Mouse (Mus musculus) intestine, postnatal 0 days (tissue): ENCODE results near the gene Tcp10c. TPM values are rescaled to one million over a fixed set of nuclear protein-coding genes. Genes with fewer than 3 reads are reported as not detected.
"Not testable (repeated sequence)": the region's sequence is repeated elsewhere in the genome, so short reads cannot be mapped to it uniquely, and the experiment has no call there.

ENCODE experiments used
- ATAC-seq: fragments of 200-750 bp; cut with Nextera tagmentation; 2 replicates; pipeline ENCODE4 v1.8.0; 2017; ENCODE audit warnings: mild to moderate bottlenecking, moderate TSS enrichment, moderate library complexity
- H3K27ac ChIP-seq: fragments of 300-500 bp; sonication (generic); 2 replicates; pipeline ENCODE4 v1.5.1; 2014; ENCODE audit warnings: mild to moderate bottlenecking, low read depth, low read length, moderate library complexity
- H3K27me3 ChIP-seq: fragments of 300-500 bp; sonication (generic); replicated peaks from 2 replicates; pipeline ENCODE4 v1.6.1; 2014; ENCODE audit warnings: low read length, mixed read lengths; ENCODE audit not compliant: control insufficient read depth, insufficient read depth
- H3K36me3 ChIP-seq: fragments of 300-500 bp; sonication (generic); 2 replicates; pipeline ENCODE4 v1.6.1; 2014; ENCODE audit warnings: mild to moderate bottlenecking, moderate library complexity; ENCODE audit not compliant: control insufficient read depth, insufficient read depth
- H3K4me1 ChIP-seq: fragments of 300-500 bp; sonication (generic); replicated peaks from 2 replicates; pipeline ENCODE4 v1.6.1; 2014; ENCODE audit warnings: antibody characterized with exemption, low read length, mixed read lengths; ENCODE audit not compliant: control insufficient read depth, insufficient read depth
- H3K4me2 ChIP-seq: fragments of 300-500 bp; sonication (generic); replicated peaks from 2 replicates; pipeline ENCODE4 v1.6.1; 2014; ENCODE audit warnings: low read depth, mild to moderate bottlenecking, moderate library complexity
- H3K4me3 ChIP-seq: fragments of 300-500 bp; sonication (generic); 2 replicates; pipeline ENCODE4 v1.5.1; 2014; ENCODE audit warnings: low read depth, low read length
- H3K9ac ChIP-seq: fragments of 300-500 bp; sonication (generic); 2 replicates; pipeline ENCODE4 v1.6.1; 2014; ENCODE audit warnings: mild to moderate bottlenecking, low read depth, low read length
- H3K9me3 ChIP-seq: fragments of 300-500 bp; sonication (generic); 2 replicates; pipeline ENCODE4 v1.6.1; 2016; ENCODE audit warnings: mixed run types; ENCODE audit not compliant: control insufficient read depth
- CTCF ChIP-seq: sonication (generic); IDR thresholded peaks from 2 replicates; pipeline ENCODE4 v1.5.1; 2016; ENCODE audit warnings: low read depth, mild to moderate bottlenecking, control low read depth, antibody characterized with exemption, moderate library complexity
- WGBS: fragments of 180-500 bp; shearing (Covaris S2); extraction: QIAGEN DNeasy Blood & Tissue Kit; methylation state at CpG from one replicate; pipeline ENCODE4 v1.1.7; 2014; 5-methylcytosine and 5-hydroxymethylcytosine counted together
- polyA plus RNA-seq: library from polyadenylated mRNA; unstranded; fragments of >200 nt; fragmentation: Nextera tagmentation; extraction: Ambion mirVana; gene quantifications from 2 replicates; pipeline ENCODE4 v1.2.1, GENCODE M21; 2015

Gene Tcp10c
- not detected in 2 replicates for polyA plus RNA-seq

DNA sequence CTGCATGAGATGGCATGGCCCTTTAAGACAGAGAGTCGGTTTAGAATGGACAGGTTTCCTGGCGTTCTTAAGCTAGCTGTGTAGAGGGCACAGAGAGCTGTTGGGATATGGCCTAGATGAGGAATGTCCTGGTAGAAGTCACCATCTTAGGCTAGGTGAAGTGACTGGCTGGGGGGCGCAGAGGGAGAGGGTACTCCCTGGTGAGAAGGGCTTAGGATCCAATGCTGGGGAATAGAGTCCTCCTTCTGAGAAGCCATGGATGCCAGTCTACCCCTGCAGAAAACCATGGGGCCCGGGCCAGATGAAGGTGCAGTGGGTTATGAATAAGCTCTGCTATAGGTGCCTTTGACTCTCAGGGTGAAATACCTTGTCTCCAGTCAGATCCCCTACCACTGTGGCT is at the start of gene Tcp10c:
Tcp10c (plus strand) TSS at position 52 of the 400 bp plus-strand sequence.
- H3K9me3 ChIP-seq, result peaks cover 12% of the 10 kb centered on the region
- H3K27me3 ChIP-seq, H3K4me2 ChIP-seq, H3K27ac ChIP-seq, H3K4me1 ChIP-seq, H3K4me3 ChIP-seq, H3K9ac ChIP-seq, ATAC-seq, H3K36me3 ChIP-seq: not testable (repeated sequence)
- 84% methylated on average over 4 of the region's 4 CpGs for whole genome bisulfite sequencing

DNA sequence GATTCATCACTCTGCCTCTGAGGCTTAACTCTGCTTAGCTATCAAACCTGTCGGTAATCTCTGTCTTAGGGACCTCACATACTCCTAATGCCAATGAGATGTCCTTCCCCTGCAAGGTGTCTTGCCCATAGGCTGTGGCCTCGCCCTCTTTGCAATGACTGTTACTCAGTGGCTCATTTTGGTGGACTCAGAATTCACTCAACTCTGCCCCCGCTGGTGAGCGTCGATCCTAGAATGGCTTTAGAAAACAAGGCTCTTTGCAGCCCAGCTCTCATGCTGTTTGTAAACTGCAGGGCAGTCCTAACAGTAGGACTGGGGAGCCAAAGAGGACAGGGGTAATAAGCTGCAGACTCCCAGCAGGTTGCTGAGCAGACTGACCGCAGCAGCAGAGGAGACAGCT is 46.5 kb upstream of the Tcp10c start:
- H3K9ac ChIP-seq, H3K36me3 ChIP-seq, H3K27ac ChIP-seq, H3K27me3 ChIP-seq, H3K4me3 ChIP-seq, H3K4me2 ChIP-seq, H3K4me1 ChIP-seq: not testable (repeated sequence)
- ATAC-seq, result 0 out of 2 replicates have a peak, but pooled peaks have one; percentile 4
- 75% methylated on average over 5 of the region's 6 CpGs for WGBS
- H3K9me3 ChIP-seq, result peaks cover 17% of the 10 kb centered on the region
- TF ChIP-seq CTCF, result peak; percentile 22

DNA sequence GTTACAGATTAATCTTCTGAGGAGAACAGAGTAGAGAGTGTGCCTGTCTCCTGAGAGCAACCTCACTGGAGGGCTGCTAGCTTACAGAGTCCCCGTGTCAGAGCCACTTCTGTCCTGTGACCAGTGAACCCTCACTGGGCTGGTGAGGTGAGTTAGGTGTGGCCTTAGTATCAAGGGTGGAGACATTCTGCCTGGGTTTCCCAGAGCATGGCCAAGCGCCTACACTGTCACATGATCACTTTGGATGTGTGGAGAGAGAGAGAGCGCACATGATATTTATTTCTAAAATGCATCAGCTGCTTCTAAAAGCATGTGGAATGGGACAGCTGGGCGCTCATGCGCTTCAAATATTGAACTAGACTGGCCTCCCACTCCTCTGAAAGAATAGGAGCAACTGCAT is 46.0 kb upstream of the Tcp10c start:
- peak overlapping the region; percentile 15; the same call in 1 of the 2 replicates for H3K27ac ChIP-seq

DNA sequence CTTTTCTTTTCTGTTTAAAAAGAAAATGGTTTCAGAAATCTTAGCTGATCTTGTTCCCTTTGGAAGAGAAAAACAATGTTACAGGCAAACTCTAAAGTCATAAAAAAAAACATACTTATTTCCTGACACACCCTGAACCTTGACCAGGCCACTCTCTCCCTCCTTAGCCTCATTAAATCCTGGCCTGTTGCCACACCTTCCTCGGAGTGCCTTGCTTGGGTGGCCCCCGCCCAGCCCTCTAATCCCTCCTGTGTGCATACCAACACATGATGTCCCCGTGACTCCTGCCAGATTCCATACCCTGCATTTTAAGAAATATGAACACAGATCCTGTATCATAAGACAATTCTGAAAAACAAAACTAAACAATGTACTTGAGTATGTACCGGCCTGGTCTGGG is 45.6 kb upstream of the Tcp10c start:
- not testable (repeated sequence) for H3K36me3 ChIP-seq, H3K4me1 ChIP-seq, H3K4me2 ChIP-seq, H3K4me3 ChIP-seq, H3K9ac ChIP-seq, H3K27me3 ChIP-seq
- WGBS, result 77% methylated on average over 4 of the region's 4 CpGs
- peaks cover 19% of the 10 kb centered on the region for H3K9me3 ChIP-seq
- H3K27ac ChIP-seq, result peak overlapping the region; percentile 15; the same call in 1 of the 2 replicates
- ATAC-seq, result peak; percentile 92

More for the DNA sequence above, 46.0 kb upstream of the Tcp10c start:
- H3K36me3 ChIP-seq, H3K9ac ChIP-seq, H3K27me3 ChIP-seq, H3K4me3 ChIP-seq, H3K4me1 ChIP-seq, H3K4me2 ChIP-seq: not testable (repeated sequence)
- WGBS, result 76% methylated on average over 5 of the region's 5 CpGs
- H3K9me3 ChIP-seq, result peaks cover 17% of the 10 kb centered on the region
- peak; percentile 81 for ATAC-seq

DNA sequence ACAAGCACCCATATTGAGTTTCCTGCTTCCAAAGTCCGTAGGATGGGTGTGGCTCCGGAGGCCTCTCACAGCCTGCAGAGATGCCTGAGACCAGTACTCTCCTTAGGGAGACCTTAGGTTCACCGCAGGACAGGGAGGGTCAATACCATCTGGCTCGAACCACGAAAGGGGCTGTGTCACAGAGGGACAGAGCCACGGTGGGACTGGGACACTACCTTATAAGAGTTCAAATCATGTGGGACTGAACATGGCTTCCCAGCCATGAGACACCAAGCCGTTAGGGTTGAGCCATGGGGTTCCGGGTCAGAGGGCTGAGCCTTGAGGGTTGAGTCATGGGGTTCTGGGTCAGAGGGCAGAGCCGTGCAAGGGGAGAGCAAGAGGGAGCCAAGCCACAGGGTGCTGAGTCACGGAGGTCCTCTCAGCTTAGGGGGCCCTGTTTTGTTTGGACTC is 45.2 kb upstream of the Tcp10c start:
- H3K27me3 ChIP-seq, H3K4me2 ChIP-seq, H3K9ac ChIP-seq, H3K36me3 ChIP-seq, H3K4me1 ChIP-seq, H3K4me3 ChIP-seq: not testable (repeated sequence)
- 87% methylated on average over 10 of the region's 10 CpGs for WGBS
- peak; percentile 82 for ATAC-seq
- Histone ChIP-seq H3K27ac (peak overlapping the region; percentile 66; the same call in 1 of the 2 replicates), H3K9me3 (peaks cover 20% of the 10 kb centered on the region)

DNA sequence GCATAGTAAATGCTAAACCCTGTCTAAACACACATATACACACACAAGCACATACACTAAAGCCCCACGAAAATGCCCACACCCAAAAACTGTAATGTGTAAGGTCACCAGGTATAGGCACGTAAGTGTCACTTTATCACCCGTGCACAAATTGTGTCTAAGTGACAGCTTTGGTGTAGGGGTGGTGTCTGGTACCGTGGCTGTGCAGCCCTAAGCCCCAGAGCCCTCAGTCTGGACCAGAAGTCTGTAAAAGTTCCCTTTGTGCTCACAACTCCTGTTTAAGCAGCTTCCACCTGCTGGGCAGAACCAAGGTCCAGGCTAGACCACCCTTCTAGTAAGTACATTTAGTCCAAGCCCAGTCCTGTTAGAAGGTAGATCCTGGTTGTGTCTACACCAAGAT is 24.4 kb upstream of the Tcp10c start:
- not testable (repeated sequence) for H3K9ac ChIP-seq, ATAC-seq

DNA sequence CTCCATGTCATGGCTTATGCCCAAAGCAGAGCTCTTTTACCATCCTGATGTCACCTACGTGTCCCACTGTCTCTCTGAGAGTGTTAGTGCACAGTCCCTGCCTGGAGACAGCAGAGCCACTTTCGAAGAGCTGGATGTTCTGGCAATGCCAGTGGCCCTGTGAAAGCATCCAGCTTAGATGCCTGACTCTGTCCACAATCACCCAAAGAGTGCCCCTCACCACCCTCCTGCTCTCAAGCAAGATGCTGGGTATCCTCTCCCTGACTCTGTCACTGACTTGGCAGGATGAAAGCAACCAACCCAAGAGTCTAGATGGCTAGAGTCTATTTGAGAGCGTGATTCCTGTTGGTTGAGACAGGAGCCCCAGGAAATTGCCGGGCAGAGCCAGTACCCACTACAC is 23.2 kb upstream of the Tcp10c start:
- not testable (repeated sequence) for H3K36me3 ChIP-seq, H3K4me3 ChIP-seq, ATAC-seq, H3K27ac ChIP-seq, H3K4me1 ChIP-seq, H3K9ac ChIP-seq, H3K4me2 ChIP-seq, H3K27me3 ChIP-seq
- 73% methylated on average over 3 of the region's 4 CpGs for WGBS
- peaks cover 13% of the 10 kb centered on the region; the same call in 1 of the 2 replicates for H3K9me3 ChIP-seq

More for the DNA sequence above, 24.4 kb upstream of the Tcp10c start:
- WGBS, result 78% methylated on average over 4 of the region's 4 CpGs
- not testable (repeated sequence) for H3K27ac ChIP-seq, H3K4me3 ChIP-seq, H3K4me1 ChIP-seq, H3K4me2 ChIP-seq, H3K27me3 ChIP-seq, H3K36me3 ChIP-seq
- H3K9me3 ChIP-seq, result peaks cover 13% of the 10 kb centered on the region; the same call in 1 of the 2 replicates

DNA sequence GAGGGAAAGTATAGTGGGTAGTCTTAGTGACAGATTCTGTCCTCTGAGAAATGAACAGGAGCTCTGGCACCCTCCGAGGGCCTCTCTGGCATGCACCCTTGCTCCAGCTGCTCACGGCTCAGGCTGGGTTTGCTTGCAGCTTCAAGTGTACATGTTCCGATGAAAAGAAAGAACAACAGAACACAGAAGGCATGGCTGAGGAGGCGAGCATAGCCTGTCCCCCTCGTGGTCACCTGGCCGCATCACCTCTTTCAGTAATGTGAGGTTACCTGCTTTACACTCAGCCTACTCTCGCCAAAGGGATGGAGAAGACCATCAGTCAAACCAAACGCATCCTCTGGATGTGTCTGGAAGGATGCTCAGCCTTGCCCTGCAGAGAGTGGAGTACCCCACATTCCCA is 21.9 kb upstream of the Tcp10c start:
- not testable (repeated sequence) for H3K4me1 ChIP-seq, H3K9ac ChIP-seq, H3K27me3 ChIP-seq, H3K36me3 ChIP-seq, H3K4me2 ChIP-seq, H3K27ac ChIP-seq, ATAC-seq, H3K4me3 ChIP-seq
- peaks cover 13% of the 10 kb centered on the region; the same call in 1 of the 2 replicates for H3K9me3 ChIP-seq
- 85% methylated on average over 8 of the region's 8 CpGs for WGBS
